ENCODE assay signal across 23 mouse cellular contexts in genomic region chr8:64712499-64712898, GRCm38 (mm10). TPM values are rescaled to one million over a fixed set of nuclear protein-coding genes. Genes with fewer than 3 reads are reported as not detected.
"Had no signal": no experiment of that assay in that cellular context is flagged by ENCODE, and none has a peak within 500 bp of the region (broad histone marks: within the 10 kb centered on the region; RNA-seq: fewer than 3 reads in every experiment).

No protein-coding gene starts in this region.

- H3K9ac ChIP-seq: liver, postnatal 0 days; lung, embryonic 15.5 days; midbrain, embryonic 12.5 days; neural tube, embryonic 13.5 days; neural tube, embryonic 15.5 days had no signal

- DNase-seq: liver, postnatal 0 days; lung, adult 2 months; lung, postnatal 14 days; lung, postnatal 36 days; midbrain, embryonic 14.5 days; retina, postnatal 1 day; right cerebral cortex, adult 18-20 months; right cerebral cortex, postnatal 25 days; right cerebral cortex, postnatal 4 days; spleen, adult 18-20 months; thymus, adult 18-20 months; thymus, postnatal 14 days; thymus, postnatal 36 days had no signal

- H3K27ac ChIP-seq: lung, embryonic 15.5 days; macrophage; midbrain, embryonic 10.5 days; midbrain, embryonic 12.5 days; neural tube, embryonic 13.5 days; neural tube, embryonic 15.5 days had no signal

- H3K9me3 ChIP-seq: lung, embryonic 15.5 days; midbrain, embryonic 10.5 days; midbrain, embryonic 12.5 days; neural tube, embryonic 13.5 days; neural tube, embryonic 15.5 days had no signal

- H3K4me3 ChIP-seq: lung, embryonic 15.5 days; midbrain, embryonic 10.5 days; midbrain, embryonic 12.5 days; myocyte; neural tube, embryonic 13.5 days; neural tube, embryonic 15.5 days had no signal

- ATAC-seq: liver, postnatal 0 days; lung, postnatal 0 days; midbrain, embryonic 16.5 days had no signal

- H3K4me1 ChIP-seq: lung, embryonic 15.5 days; midbrain, embryonic 10.5 days; midbrain, embryonic 12.5 days; neural tube, embryonic 13.5 days; neural tube, embryonic 15.5 days had no signal

- H3K27me3 ChIP-seq: lung, embryonic 15.5 days; midbrain, embryonic 12.5 days; neural tube, embryonic 13.5 days; neural tube, embryonic 15.5 days had no signal

- H3K4me2 ChIP-seq: lung, embryonic 15.5 days; midbrain, embryonic 12.5 days; neural tube, embryonic 13.5 days; neural tube, embryonic 15.5 days had no signal

RNA-seq across cellular contexts. Expression of gene Cpe, which starts 19.6 kb away (rescaled TPM):
- total RNA-seq: megakaryocyte-erythroid progenitor cell, adult 5-6 weeks had no signal
